Mouse (Mus musculus) layer of hippocampus, adult 9-11 months (tissue): ENCODE measurements around the gene 1700069L16Rik.

ENCODE experiments used
- DNase-seq: peaks from one replicate; pipeline ENCODE4 v3.0.0; 2022

The 1700069L16Rik gene

GRCm38 (mm10) chr5:113724446-113724845 lies at the start of gene 1700069L16Rik:
1700069L16Rik (minus strand) TSS chr5:113724772.
- DNase-seq = peak; percentile 73

GRCm38 (mm10) chr5:113773664-113774063 lies 49.1 kb upstream of the 1700069L16Rik start:
- peak; percentile 81 for DNase-seq

GRCm38 (mm10) chr5:113772905-113773519 lies 48.4 kb upstream of the 1700069L16Rik start:
- no peak for DNase-seq

DNA sequence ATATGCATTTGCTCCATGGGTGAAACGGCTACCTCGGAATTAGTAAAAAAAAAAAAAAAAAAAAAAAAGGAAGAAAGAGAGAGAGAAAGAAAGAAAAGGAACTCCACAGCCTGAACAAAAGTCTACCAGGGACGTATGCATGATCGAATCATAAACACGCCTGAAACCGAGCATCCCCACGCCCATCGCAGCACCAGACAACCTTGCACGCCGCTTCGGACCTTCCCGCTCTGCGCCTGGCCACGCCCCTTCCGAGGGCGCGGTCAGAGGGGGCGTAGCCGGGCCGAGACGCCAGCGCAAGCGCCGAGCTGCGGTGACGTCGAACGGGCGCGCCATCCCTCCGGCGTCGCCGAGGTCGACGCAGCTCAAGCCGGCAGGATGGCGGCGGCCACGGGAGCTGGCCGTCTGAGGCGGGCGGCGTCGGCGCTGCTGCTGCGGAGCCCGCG lies 47.9 kb upstream of the 1700069L16Rik start, which contains the start of the genes Sart3 and Iscu:
Gene Sart3 (minus strand): TSS at position 61 of the 446 bp plus-strand sequence.
Gene Iscu (plus strand): TSS at position 299 of the 446 bp plus-strand sequence.
- DNase-seq = peak; percentile 95

- DNase-seq = peak; percentile 92
These were observed 46.9 kb upstream of the 1700069L16Rik start for GRCm38 (mm10) chr5:113771213-113772162.

DNA sequence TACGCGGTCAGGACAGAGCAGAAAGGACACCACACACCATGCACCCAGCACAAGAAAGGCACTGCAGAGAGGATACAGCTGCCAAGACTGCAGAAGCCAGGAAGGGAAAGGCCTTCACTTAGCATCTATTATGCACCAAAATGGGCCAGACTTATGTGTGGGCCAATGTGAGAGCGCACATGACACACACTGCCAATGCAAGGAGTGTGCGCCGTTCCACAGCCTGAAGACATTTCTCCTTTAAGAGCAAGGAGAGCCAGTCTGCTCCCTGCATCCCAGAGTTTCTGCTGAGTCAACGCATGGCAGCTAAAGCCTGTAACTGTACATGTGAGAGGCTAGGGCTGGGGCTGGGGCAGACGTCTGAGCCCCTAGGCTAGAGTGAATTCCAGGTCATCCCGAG lies 44.2 kb upstream of the 1700069L16Rik start:
- no peak for DNase-seq

- DNase-seq = no peak
These were observed 41.3 kb upstream of the 1700069L16Rik start for GRCm38 (mm10) chr5:113765641-113766526.

DNA sequence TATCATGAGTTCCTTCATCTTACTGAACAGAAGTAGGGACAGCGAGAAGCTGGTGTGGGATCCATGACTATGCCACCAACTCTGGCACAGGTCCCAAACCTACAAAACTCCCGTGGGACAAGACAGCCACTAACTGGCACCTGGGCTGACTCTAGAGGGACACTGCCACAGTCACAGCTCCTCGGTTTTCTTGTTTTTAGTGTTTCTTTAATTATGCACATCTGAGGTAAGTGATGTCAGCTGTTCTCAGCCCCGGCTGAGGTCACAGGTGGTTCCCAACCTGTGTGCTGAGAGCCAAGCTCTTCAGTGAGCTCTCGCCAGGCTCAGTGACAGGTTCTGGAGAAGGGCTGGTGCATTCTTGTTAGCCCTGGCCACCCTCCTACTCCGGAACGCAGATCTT lies 39.9 kb upstream of the 1700069L16Rik start:
- DNase-seq = no peak

GRCm38 (mm10) chr5:113761585-113761984 lies 37.0 kb upstream of the 1700069L16Rik start:
- no peak for DNase-seq

GRCm38 (mm10) chr5:113755347-113756030 lies 30.9 kb upstream of the 1700069L16Rik start:
- DNase-seq = no peak

- DNase-seq = no peak
These were observed 27.1 kb upstream of the 1700069L16Rik start for GRCm38 (mm10) chr5:113751521-113752157.

DNA sequence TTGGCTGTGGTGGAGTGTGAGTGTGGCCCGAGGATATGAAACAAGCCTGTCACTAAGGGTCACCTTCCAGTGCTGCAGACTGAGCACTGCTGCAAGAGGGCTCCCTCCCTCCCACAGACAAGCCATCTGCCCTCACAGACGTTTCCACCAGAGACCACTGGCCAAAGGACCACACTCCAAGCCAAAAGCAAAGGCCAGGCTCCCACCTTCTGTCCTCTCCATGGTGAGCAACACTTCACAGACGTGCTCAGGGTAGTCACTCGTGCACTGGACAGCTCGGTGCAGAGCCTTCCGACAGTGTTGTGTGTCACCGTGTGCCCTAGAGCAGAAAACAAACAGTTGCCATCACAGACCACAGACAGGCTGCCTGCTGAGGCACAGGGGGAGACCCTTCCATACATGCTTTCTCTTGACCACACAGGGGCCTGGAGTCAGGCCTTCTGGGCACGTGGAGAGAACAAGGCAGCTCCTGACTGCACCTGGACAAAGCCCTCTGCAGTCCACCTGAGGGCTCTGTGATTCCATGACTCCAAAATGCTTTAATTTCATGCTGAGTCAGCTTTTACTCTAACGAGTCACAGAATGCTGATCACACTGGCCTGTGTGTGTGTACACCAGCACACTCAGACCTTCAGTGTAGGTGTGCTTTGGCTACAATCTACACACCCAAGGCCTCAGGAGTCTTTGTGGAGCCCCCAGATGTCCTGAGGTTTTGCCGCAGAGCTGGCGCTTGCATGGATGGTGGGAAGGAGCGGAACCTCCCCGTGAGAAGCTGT lies 24.2 kb upstream of the 1700069L16Rik start:
- DNase-seq = no peak

DNA sequence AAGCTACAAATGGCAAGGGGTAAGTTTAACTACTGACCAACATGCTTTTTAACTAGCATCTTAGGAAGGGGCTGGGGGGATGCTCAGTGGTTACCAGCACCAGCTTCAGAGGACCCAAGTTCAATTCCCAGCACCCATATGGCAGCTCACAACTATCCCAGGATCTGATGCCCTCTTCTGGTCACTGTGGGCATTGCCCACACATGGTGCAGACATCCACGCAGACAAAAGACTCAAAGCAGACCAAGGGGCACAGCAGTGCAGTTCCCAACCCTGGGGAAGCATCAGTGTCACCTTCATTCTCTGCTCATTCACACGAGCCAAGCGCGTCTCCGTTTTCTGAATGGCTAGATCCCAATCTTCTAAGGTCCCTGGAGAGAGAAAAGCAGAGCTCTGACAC lies 23.1 kb upstream of the 1700069L16Rik start:
- no peak for DNase-seq

GRCm38 (mm10) chr5:113737607-113738237 lies 13.2 kb upstream of the 1700069L16Rik start:
- no peak for DNase-seq

- no peak for DNase-seq
These were observed 12.1 kb upstream of the 1700069L16Rik start for GRCm38 (mm10) chr5:113736522-113737164.

DNA sequence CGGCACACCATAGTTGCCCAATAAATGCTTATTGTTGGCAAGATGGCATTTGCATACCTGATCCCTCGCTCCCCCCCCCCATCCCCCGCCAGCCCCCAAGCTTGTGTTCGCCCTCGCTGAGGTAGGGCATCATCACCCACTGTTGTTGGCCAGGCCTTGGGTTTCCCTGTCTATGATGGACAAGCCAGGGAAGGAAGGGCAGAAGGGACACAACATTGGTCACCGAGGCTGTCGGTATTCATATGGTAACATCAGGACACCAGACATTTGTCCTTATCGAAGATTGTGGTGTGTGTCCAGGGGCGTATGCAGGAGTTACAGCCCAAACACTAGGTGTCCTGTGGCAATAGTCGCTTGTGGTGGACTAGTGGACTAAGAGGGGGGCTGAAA lies 11.5 kb upstream of the 1700069L16Rik start:
- no peak for DNase-seq

DNA sequence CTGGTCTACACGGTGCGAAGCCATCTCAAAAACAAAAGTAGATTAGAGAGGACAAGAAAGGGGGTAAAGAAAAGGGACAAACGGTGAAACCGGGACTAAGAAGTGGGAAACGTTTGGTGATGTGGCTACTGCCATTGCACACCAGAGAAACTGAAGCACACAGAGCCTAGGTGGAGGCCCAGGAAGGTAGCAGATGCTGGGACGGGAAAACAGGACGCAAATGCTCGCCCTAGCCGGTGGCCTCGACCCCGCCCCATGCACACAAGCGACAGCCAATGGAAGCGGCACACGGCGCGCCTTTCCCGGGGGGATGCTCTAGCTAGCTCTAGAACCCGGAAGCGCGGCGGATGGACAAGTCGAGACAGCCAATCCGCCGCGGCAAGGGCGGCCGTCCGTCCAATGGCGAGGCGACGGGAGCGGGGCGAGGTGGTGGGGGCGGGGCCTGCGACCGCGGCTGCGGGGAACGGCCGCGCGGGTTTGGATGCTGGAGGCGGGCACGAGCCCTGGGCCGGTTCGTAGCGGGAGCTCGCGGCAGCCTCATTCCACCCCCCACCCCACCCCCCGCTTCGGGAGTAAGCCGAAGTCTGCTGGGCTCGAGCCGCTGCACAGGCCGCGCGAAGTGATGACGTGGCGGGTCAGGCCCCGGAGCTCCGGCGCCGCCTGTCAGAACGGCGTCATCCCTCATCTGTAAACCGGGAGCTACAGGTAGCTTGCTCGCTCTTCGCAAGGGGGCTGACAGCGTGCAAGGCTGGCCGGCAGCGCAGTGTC lies 11.0 kb upstream of the 1700069L16Rik start, which contains the start of gene Ficd:
Gene Ficd (plus strand): TSS at position 459 of the 768 bp plus-strand sequence.
- DNase-seq = peak; percentile 96

- no peak for DNase-seq
These were observed 10.4 kb upstream of the 1700069L16Rik start for GRCm38 (mm10) chr5:113735023-113735344.

GRCm38 (mm10) chr5:113734376-113734775 lies 9.8 kb upstream of the 1700069L16Rik start:
- DNase-seq = no peak
